Mouse (Mus musculus) brain, embryonic 14.5 days (tissue): ENCODE measurements around the gene Crp.

Experiments
- CTCF ChIP-seq: fragments of 200-500 bp; IDR thresholded peaks from 2 replicates; pipeline ENCODE4 v1.5.1; 2012; ENCODE audit warnings: inconsistent platforms, mild to moderate bottlenecking, moderate library complexity, borderline replicate concordance; ENCODE audit not compliant: insufficient read depth, insufficient read length; ENCODE audit errors: extremely low read depth
- POLR2A ChIP-seq: fragments of 200-500 bp; IDR thresholded peaks from 2 replicates; pipeline ENCODE4 v1.6.1; 2012; ENCODE audit warnings: mild to moderate bottlenecking, inconsistent platforms, borderline replicate concordance; ENCODE audit not compliant: poor library complexity, insufficient read depth, insufficient read length, severe bottlenecking; ENCODE audit errors: extremely low read depth

- TF ChIP-seq POLR2A: no peak
- no peak for TF ChIP-seq CTCF
Measured at GRCm38 (mm10) chr1:172828975-172829374, 131.1 kb downstream of the Crp start.
